Mouse (Mus musculus): ENCODE measurements at regions not wholly inside any gene's neighbourhood (a gene's known extent, or its start where the extent isn't known, plus 50 kb on each side); places are given as distances from the start of the nearest gene placed in this dataset.

GRCm38 (mm10) chr2:45776485-45777135, 659.4 kb upstream of the Zeb2 start:
- ATAC-seq (ENCODE audit: low read depth), result no peak
- Histone ChIP-seq H3K36me3 (no peaks in the 10 kb centered on the region), H3K4me3 (replicated peaks) (no peak overlapping the region), H3K4me1 (replicated peaks) (no peaks in the 10 kb centered on the region), H3K27ac (no peak overlapping the region), H3K9ac (no peak overlapping the region), H3K27me3 (no peaks in the 10 kb centered on the region), H3K9me3 (replicated peaks) (no peaks in the 10 kb centered on the region), H3K4me2 (no peak overlapping the region)
- WGBS (ENCODE audit: insufficient replicate concordance), result 83% methylated on average over 17 of the region's 17 CpGs
- no peak for DNase-seq

DNA sequence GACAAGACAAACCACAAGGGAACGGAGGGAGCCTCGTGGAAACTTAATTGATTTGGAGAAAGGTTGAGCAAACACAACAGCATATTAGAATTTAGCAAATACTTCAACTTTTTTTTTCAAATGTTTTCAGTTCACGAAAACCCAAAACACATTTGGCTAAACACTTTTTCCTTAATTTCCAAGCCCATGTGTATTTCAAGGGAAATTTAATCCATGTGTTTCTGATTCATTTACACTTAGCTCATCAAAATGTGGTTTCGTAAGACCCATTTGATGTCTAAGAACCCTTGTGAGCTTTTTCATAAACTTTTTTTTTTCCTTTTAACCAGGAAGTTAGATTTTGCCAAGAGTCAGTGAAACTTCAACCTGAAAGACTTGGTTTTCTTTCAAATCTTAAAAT, 658.5 kb upstream of the Zeb2 start:
- whole genome bisulfite sequencing (ENCODE audit: insufficient replicate concordance), result 68% methylated on average over 4 of the region's 4 CpGs
- no peak for ATAC-seq (ENCODE audit: low read depth)
- no peaks in the 10 kb centered on the region for H3K4me1 ChIP-seq (replicated peaks)
- H3K27me3 ChIP-seq, result no peaks in the 10 kb centered on the region
- no peak overlapping the region for H3K4me3 ChIP-seq (replicated peaks)
- H3K36me3 ChIP-seq, result no peaks in the 10 kb centered on the region
- no peak for DNase-seq
- no peak overlapping the region for H3K4me2 ChIP-seq
- H3K9me3 ChIP-seq (replicated peaks), result no peaks in the 10 kb centered on the region
- no peak overlapping the region for H3K9ac ChIP-seq
- H3K27ac ChIP-seq, result no peak overlapping the region

GRCm38 (mm10) chr2:45774416-45774815, 657.2 kb upstream of the Zeb2 start:
- Histone ChIP-seq H3K9me3 (replicated peaks) (no peaks in the 10 kb centered on the region), H3K4me3 (replicated peaks) (no peak overlapping the region), H3K36me3 (no peaks in the 10 kb centered on the region), H3K27me3 (no peaks in the 10 kb centered on the region), H3K4me2 (no peak overlapping the region), H3K27ac (no peak overlapping the region), H3K4me1 (replicated peaks) (no peaks in the 10 kb centered on the region), H3K9ac (no peak overlapping the region)
- ATAC-seq (ENCODE audit: low read depth), result no peak
- DNase-seq, result no peak
- 63% methylated on average over 3 of the region's 3 CpGs for WGBS (ENCODE audit: insufficient replicate concordance)

DNA sequence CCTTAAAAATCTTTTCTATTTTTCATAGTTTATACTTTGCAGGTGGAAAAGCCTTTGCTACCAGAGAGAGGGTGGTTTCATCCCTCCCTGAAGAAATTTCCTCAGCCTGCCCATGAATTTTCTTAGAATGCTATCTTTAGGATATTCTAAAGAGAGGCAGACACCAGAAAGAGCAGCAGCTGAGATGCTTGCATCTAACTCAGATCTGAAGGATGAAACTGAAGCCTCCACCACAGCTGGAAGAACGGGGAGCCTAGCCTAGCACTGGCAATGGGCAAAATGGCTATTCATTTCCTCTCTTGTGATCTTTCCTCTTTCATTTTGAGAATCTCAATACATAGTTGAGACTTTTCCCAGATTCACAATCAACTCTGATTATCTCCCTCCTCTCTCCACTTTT, 640.0 kb upstream of the Zeb2 start:
- H3K36me3 ChIP-seq, result no peaks in the 10 kb centered on the region
- H3K9me3 ChIP-seq (replicated peaks), result no peaks in the 10 kb centered on the region
- no peaks in the 10 kb centered on the region for H3K4me1 ChIP-seq (replicated peaks)
- H3K9ac ChIP-seq, result no peak overlapping the region
- H3K27ac ChIP-seq, result no peak overlapping the region
- no peak overlapping the region for H3K4me3 ChIP-seq (replicated peaks)
- 53% methylated on average over 1 of the region's 1 CpGs for WGBS (ENCODE audit: insufficient replicate concordance)
- ATAC-seq (ENCODE audit: low read depth) (no peak), DNase-seq (no peak)
- H3K4me2 ChIP-seq, result no peak overlapping the region
- no peaks in the 10 kb centered on the region for H3K27me3 ChIP-seq

- Histone ChIP-seq H3K4me2 (no peak overlapping the region), H3K27me3 (no peaks in the 10 kb centered on the region), H3K27ac (no peak overlapping the region), H3K36me3 (no peaks in the 10 kb centered on the region), H3K9ac (no peak overlapping the region), H3K9me3 (replicated peaks) (no peaks in the 10 kb centered on the region), H3K4me1 (replicated peaks) (no peaks in the 10 kb centered on the region), H3K4me3 (replicated peaks) (no peak overlapping the region)
- WGBS (ENCODE audit: insufficient replicate concordance), result 54% methylated on average over 3 of the region's 3 CpGs
- no peak for ATAC-seq (ENCODE audit: low read depth)
- no peak for DNase-seq
Observed at GRCm38 (mm10) chr2:45756395-45756794, 639.2 kb upstream of the Zeb2 start.

- Histone ChIP-seq H3K27me3 (no peaks in the 10 kb centered on the region), H3K4me3 (replicated peaks) (no peak overlapping the region), H3K4me2 (no peak overlapping the region), H3K9ac (no peak overlapping the region), H3K4me1 (replicated peaks) (no peaks in the 10 kb centered on the region), H3K27ac (no peak overlapping the region), H3K9me3 (replicated peaks) (no peaks in the 10 kb centered on the region), H3K36me3 (no peaks in the 10 kb centered on the region)
- no peak for DNase-seq
- no peak for ATAC-seq (ENCODE audit: low read depth)
- WGBS (ENCODE audit: insufficient replicate concordance), result 42% methylated on average over 2 of the region's 2 CpGs
Observed at GRCm38 (mm10) chr2:45751746-45752145, 634.6 kb upstream of the Zeb2 start.

- H3K27me3 ChIP-seq, result no peaks in the 10 kb centered on the region
- H3K4me2 ChIP-seq, result no peak overlapping the region
- H3K4me3 ChIP-seq (replicated peaks), result no peak overlapping the region
- H3K9ac ChIP-seq, result no peak overlapping the region
- no peak overlapping the region for H3K27ac ChIP-seq
- 66% methylated on average over 2 of the region's 2 CpGs for WGBS (ENCODE audit: insufficient replicate concordance)
- ATAC-seq (ENCODE audit: low read depth), result no peak
- no peaks in the 10 kb centered on the region for H3K4me1 ChIP-seq (replicated peaks)
- H3K9me3 ChIP-seq (replicated peaks), result no peaks in the 10 kb centered on the region
- DNase-seq, result no peak
- H3K36me3 ChIP-seq, result no peaks in the 10 kb centered on the region
Observed at GRCm38 (mm10) chr2:45749379-45749778, 632.2 kb upstream of the Zeb2 start.

DNA sequence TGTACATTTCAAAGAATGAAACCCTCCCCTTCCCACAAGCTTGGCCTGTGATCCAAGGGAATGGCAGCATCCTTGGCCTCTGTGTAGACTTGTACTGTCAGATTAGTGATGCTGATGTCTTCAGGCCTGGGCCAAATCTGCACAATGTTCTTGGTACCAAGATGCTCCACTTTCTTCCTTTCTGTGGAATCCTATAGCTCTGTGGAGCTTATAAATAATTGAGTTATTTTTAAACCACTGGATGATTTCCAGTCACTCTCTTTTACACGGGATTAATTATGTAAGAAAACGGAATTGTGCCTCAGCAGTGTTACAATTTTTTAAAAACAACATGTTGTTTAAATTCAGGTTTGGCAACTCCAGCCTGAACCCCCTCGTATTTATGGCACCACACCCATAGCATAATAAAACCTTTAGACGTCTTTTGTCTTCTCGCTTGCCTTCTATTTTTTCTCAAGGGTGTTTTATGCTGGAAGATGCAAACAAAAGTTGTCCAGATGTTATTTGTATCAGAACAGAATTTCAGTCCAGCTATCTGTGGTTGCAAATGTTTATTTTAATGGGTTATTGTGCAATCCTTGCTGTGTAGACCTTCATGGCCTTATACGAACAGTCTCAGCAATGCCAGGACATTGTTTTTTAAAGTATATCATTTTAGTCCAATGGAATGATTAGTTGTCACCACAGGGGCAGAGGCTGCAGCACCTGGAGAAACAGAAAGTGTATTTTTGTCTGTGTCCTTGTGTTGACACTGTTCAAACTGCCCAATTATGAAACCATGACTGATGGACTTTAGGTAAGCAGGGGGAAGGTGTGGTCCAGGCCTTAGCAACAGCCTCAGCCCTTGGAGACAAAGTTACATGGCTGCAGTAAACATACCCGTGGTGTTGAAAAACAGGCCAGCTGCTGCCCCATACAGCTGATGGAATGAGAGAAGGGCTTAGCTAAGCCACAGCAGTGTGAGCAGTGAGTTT, 630.4 kb upstream of the Zeb2 start:
- DNase-seq (no peak), ATAC-seq (ENCODE audit: low read depth) (no peak)
- 62% methylated on average over 7 of the region's 7 CpGs for WGBS (ENCODE audit: insufficient replicate concordance)

DNA sequence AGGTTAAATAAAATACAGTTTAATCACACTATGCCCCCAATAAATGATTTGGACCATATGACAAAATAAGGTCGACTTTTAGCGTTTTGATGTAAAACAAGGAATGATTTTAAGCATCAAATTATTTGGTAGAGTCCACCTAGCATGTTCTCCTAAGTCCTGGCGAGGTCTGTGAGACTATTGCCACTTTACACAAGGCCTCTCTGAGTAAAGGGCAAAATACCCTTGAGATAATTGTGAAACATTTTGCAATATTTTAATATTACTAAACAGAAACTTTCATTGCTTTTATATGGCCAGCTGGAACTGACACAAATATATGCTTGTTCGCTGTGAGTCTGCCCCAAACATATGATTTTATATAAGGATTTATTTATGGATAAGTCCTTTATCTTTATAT, 629.4 kb upstream of the Zeb2 start:
- H3K9me3 ChIP-seq (replicated peaks), result no peaks in the 10 kb centered on the region
- DNase-seq (no peak), ATAC-seq (ENCODE audit: low read depth) (no peak)
- no peak overlapping the region for H3K9ac ChIP-seq
- H3K4me2 ChIP-seq, result no peak overlapping the region
- H3K4me3 ChIP-seq (replicated peaks), result no peak overlapping the region
- H3K27ac ChIP-seq, result no peak overlapping the region
- no peaks in the 10 kb centered on the region for H3K27me3 ChIP-seq
- no peaks in the 10 kb centered on the region for H3K4me1 ChIP-seq (replicated peaks)
- 54% methylated on average over 4 of the region's 4 CpGs for WGBS (ENCODE audit: insufficient replicate concordance)
- H3K36me3 ChIP-seq, result no peaks in the 10 kb centered on the region

More for the DNA sequence above, 630.4 kb upstream of the Zeb2 start:
- Histone ChIP-seq H3K9ac (no peak overlapping the region), H3K4me3 (replicated peaks) (no peak overlapping the region), H3K4me2 (no peak overlapping the region), H3K27me3 (no peaks in the 10 kb centered on the region), H3K27ac (no peak overlapping the region), H3K9me3 (replicated peaks) (no peaks in the 10 kb centered on the region), H3K4me1 (replicated peaks) (no peaks in the 10 kb centered on the region), H3K36me3 (no peaks in the 10 kb centered on the region)

DNA sequence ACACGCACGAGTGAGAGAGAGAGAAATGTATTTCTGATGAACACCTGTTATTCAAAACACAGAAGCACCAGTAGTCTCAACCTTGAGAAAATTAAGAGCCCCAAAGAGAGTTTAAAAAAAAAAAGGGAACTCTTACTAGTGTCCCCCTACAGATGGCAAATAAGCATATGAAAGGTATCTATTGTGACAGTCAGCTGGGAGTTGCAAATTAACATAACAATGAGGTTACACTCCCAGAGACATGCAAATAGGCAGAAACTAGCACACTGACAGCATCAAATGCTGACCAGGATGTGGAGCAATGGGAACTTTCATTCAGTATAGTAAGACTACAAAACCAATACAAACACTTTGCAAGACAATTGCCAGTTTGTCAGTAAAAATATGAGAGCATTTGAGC, 619.1 kb upstream of the Zeb2 start:
- H3K9me3 ChIP-seq (replicated peaks), result no peaks in the 10 kb centered on the region
- DNase-seq (no peak), ATAC-seq (ENCODE audit: low read depth) (no peak)
- 63% methylated on average over 2 of the region's 2 CpGs for WGBS (ENCODE audit: insufficient replicate concordance)
- H3K4me1 ChIP-seq (replicated peaks), result no peaks in the 10 kb centered on the region
- H3K27ac ChIP-seq, result no peak overlapping the region
- H3K36me3 ChIP-seq, result no peaks in the 10 kb centered on the region
- H3K4me2 ChIP-seq, result no peak overlapping the region
- no peaks in the 10 kb centered on the region for H3K27me3 ChIP-seq
- no peak overlapping the region for H3K9ac ChIP-seq
- H3K4me3 ChIP-seq (replicated peaks), result no peak overlapping the region

GRCm38 (mm10) chr2:45713997-45714396, 596.8 kb upstream of the Zeb2 start:
- WGBS (ENCODE audit: insufficient replicate concordance), result 52% methylated on average over 4 of the region's 4 CpGs
- Histone ChIP-seq H3K9me3 (replicated peaks) (no peaks in the 10 kb centered on the region), H3K36me3 (no peaks in the 10 kb centered on the region), H3K4me1 (replicated peaks) (no peaks in the 10 kb centered on the region), H3K27me3 (no peaks in the 10 kb centered on the region), H3K4me2 (no peak overlapping the region), H3K9ac (no peak overlapping the region), H3K4me3 (replicated peaks) (no peak overlapping the region), H3K27ac (no peak overlapping the region)
- ATAC-seq (ENCODE audit: low read depth), result no peak
- DNase-seq, result no peak

- no peaks in the 10 kb centered on the region for H3K27me3 ChIP-seq
- H3K9ac ChIP-seq, result no peak overlapping the region
- no peaks in the 10 kb centered on the region for H3K36me3 ChIP-seq
- H3K9me3 ChIP-seq (replicated peaks), result no peaks in the 10 kb centered on the region
- no peak overlapping the region for H3K4me2 ChIP-seq
- H3K27ac ChIP-seq, result no peak overlapping the region
- ATAC-seq (ENCODE audit: low read depth) (no peak), DNase-seq (no peak)
- no peaks in the 10 kb centered on the region for H3K4me1 ChIP-seq (replicated peaks)
- H3K4me3 ChIP-seq (replicated peaks), result no peak overlapping the region
Observed at GRCm38 (mm10) chr2:45707026-45707425, 589.8 kb upstream of the Zeb2 start.
